Mouse (Mus musculus): Measurements from ENCODE around the gene Alkbh7.

GRCm38 (mm10) chr17:57001228-57001627 lies 4.1 kb downstream of the Alkbh7 start:
- TF ChIP-seq CTCF (IDR thresholded peaks at IDR 0.05; ENCODE audit: borderline replicate concordance, control insufficient read depth, extremely low read depth, insufficient read depth, low read length, poor library complexity) (no peak), POLR2A (IDR thresholded peaks at IDR 0.05; ENCODE audit: control insufficient read depth, extremely low read depth, insufficient read depth, low read length, poor library complexity) (no peak)

All from thymus, adult 2 months (tissue).